Mouse (Mus musculus): ENCODE measurements around the gene 1700037H04Rik. TPM values are rescaled to one million over a fixed set of nuclear protein-coding genes. Genes with fewer than 3 reads are reported as not detected.

The 1700037H04Rik gene
- total RNA-seq, 2 experiments from 2014 or later: 17.9 to 21.2 TPM

DNA sequence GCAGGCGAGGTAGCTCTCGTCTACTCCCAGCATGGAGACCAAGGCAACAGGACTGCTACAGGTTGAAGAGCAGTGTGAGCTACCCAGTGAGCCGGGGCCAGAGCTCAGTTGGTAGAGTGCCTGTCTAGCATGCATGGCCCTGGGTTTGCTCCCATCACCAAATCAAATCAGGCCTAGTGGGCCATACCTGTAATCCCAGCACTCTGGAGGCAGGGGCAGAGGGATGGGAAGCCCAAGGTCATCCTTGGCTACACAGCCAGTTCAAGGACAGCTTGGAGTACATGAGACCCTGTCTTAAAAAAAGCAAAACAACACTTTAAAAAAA lies 10.7 kb downstream of the 1700037H04Rik start:
- intact Hi-C loops (cut with DNase I): no loop called here
- DNase-seq: no peak

GRCm38 (mm10) chr2:131148353-131149253 lies 11.3 kb downstream of the 1700037H04Rik start:
- no peak for DNase-seq
- intact Hi-C loops (cut with DNase I): no loop called here

DNA sequence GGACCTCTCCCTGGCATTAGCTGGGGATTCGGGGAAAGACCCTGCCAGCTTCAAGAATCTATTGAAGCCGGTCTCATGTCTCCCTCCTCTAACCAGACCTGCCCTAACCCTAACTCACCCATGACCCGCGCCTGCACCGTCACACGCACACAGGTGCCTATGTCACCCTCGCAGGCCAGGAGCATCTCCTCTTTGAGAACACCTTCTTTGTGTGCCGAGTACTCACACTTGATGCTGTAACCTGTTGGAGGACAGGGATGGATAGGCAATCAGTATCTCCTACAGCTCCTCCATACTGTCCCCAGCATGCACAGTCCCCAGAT lies 12.9 kb downstream of the 1700037H04Rik start:
- no peak for DNase-seq
- intact Hi-C loops (cut with DNase I): no loop called here

GRCm38 (mm10) chr2:131146193-131147042 lies 13.5 kb downstream of the 1700037H04Rik start:
- intact Hi-C loops (cut with DNase I): no loop called here
- no peak for DNase-seq

- intact Hi-C loops (cut with DNase I): no loop called here
Observed at GRCm38 (mm10) chr2:131145536-131145935, 14.3 kb downstream of the 1700037H04Rik start.

GRCm38 (mm10) chr2:131145121-131145520 lies 14.8 kb downstream of the 1700037H04Rik start:
- DNase-seq: no peak
- intact Hi-C loops (cut with DNase I): no loop called here

More at GRCm38 (mm10) chr2:131145536-131145935, 14.3 kb downstream of the 1700037H04Rik start:
- DNase-seq: no peak

DNA sequence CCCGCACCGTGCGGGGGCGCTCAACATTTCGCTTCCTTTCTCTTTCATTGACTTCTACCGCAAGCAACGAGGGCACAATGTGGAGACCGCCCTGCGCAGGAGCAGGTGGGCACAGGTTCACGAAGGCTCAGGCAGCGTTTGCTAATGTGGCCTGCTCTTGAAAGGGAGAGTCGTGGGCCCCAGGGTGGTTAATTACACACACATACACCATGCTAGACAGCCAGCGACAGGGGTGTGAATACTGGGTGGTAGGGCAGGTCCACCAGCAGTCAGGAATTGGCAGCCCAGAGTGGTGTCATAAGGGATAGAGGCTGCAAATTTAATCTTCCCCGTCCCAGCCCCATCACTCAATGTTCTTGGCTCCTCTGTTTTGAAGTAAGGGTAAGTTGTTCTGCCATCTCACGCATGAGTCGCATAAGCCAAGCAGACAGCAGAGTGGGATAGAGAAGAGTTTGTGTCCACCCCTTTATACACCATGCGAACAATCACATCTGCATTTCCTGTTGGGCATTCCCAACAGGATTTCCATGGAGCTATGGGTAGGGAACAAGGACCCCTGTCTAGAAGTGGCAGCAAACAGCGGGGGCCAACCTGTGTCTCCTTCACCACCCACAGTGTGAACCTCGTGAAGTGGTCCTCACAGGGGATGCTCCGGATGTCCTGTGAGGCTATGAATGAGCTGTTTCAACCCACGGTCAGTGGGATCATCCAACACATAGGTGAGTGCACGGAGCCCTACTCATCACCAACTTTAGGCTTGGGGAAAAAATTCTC lies 16.7 kb downstream of the 1700037H04Rik start:
- intact Hi-C loops (cut with DNase I): no loop called here
- DNase-seq: no peak

GRCm38 (mm10) chr2:131142592-131142991 lies 17.3 kb downstream of the 1700037H04Rik start:
- peak; percentile 87 to 91 for DNase-seq
- intact Hi-C loops (cut with DNase I): loop anchor here (1.0 kb wide), 1 partner anchor 47 kb away; no protein-coding TSS in a partner anchor

DNA sequence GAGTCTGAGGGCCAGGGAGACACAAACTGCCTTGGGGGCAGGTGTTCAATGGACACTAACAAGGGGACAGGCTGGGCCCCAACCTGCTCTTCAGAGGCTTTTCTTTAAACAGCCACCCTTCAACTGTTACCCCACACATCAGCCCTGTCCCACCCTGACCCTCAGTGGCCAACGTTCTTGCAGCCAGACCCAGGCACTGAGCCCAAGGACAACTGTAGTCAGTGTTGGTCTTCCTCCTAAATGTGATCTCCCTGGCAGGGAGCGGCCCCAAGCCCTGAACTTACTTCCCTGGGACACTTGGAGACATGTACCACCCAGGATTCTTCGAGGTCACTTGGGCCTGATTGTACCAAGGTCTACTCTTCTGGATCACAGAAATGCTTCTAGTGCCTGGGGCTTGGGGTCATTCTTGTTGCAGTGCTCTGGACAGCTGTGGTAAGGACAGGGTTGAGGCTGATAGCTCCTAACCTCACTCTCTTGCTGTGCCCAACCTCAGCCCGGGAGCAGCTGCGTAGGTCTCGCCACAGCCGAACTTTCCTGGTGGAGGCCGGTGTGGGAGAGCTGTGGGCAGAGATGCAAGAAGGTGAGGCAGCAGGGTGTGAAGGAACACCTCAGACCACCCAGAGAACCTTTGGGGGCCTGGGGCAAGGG lies 18.4 kb downstream of the 1700037H04Rik start:
- intact Hi-C loops (cut with DNase I): loop anchor here (1.0 to 2.0 kb wide), 2 partner anchors 8 to 17 kb away; partner anchors contain the start of gene Gm11037
- DNase-seq: no peak

- DNase-seq: no peak
- intact Hi-C loops (cut with DNase I): loop anchor here (2.0 kb wide), 1 partner anchor 16 kb away; no protein-coding TSS in a partner anchor
Observed at GRCm38 (mm10) chr2:131140533-131140905, 19.4 kb downstream of the 1700037H04Rik start.

DNA sequence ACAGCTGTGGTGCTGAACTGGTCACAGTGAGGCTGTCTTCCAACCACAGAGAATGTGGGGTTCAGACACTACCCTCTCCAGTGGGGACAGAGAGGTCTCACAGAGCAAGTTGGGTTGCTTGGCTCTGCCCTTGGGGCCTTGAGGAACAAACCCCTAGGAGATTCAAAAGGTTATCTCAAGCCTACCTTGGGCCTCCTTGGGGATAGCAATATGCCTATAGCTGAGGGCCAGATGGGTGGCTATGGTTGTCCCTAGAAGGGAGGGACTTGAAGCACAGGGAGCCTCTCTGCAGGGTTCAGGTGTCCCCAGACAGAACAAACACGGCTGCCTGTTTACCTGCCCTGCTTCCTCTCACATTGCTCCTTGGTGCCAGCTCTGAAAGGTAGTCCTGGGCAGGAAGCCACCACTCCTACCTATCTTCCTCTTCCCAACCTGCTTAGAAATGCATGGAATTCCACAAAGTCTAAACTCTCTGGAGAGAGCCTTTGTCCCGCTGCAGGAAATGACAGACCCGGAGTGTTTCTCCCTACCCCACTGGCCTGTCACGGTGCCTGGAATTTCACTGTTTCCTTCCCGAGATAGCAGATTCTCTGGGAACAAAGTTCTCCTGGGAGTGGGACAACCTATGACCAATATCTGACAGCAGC lies 19.9 kb downstream of the 1700037H04Rik start:
- intact Hi-C loops (cut with DNase I): loop anchor here (2.0 kb wide), 1 partner anchor 15 kb away; no protein-coding TSS in a partner anchor
- peak; percentile 63 to 67 for DNase-seq

DNA sequence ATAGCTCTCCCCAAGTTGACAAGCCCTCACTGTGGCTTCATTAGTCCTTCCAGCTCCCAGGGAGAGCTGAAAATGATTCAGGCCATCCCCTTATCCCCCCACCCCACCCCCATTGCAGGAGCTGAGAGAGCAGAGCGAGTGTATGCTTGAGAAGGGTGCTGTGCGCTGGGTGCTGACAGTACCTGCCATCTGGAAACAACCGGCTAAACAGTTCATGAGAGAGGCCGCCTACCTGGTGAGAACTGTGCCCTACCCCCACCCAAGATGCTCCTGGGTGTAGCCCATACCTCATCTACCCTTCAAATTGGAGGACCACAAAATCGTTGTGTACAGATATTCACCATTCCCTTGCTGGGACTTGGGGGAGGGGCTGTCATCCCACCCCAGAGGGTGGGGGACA lies 20.6 kb downstream of the 1700037H04Rik start:
- no peak for DNase-seq
- intact Hi-C loops (cut with DNase I): no loop called here

DNA sequence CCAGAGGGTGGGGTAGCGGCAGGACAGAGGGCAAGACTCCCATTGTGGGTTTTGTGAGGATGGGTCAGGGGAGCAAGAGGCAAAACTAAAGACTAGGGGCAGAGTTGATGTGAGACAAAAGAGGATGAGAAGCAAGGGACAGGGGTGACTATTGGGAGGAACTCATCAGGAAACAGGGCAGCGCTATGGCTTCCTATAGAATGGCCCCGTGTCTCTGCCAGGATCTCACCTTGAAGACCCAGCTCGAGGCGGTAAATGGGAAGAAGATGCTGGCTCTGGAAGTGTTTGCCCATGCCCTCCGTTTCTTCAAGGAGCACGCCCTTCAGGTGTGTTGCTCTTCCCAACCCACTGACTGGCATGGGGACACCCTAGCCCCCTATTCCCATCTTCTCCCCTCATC lies 21.1 kb downstream of the 1700037H04Rik start:
- no peak for DNase-seq
- intact Hi-C loops (cut with DNase I): no loop called here

- intact Hi-C loops (cut with DNase I): no loop called here
- DNase-seq: no peak
Observed at GRCm38 (mm10) chr2:131138296-131138695, 21.6 kb downstream of the 1700037H04Rik start.

DNA sequence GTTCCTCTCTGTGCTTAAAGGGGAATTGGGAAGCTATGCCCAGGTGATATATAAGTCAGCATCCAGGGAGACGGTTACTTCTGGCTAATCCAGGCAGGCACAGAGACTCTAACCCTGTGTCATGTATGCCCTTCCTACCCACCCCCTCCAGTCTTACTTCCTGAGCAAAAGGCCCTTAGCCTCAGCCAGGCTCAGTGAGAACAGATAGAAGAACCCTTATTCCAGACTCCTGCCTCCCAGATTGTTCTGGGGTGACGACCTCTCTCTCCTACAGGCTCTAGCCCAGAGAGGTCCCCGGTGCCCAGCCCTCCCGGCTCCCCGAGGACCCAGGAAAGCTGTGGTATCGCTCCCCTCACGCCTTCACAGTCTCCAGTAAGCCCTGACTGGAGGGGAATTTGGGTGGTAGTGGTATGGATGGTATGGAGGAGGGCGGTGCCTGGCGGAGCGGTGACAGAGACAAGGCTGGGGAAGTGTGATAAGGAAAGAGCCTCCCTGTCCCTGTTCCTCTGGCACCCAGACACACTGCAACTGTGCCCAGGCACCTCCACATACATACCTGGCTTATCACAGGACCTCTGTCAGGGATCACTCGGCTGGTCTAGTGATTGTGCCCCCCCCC lies 24.3 kb downstream of the 1700037H04Rik start:
- intact Hi-C loops (cut with DNase I): no loop called here
- peak; percentile 4 to 5 for DNase-seq

DNA sequence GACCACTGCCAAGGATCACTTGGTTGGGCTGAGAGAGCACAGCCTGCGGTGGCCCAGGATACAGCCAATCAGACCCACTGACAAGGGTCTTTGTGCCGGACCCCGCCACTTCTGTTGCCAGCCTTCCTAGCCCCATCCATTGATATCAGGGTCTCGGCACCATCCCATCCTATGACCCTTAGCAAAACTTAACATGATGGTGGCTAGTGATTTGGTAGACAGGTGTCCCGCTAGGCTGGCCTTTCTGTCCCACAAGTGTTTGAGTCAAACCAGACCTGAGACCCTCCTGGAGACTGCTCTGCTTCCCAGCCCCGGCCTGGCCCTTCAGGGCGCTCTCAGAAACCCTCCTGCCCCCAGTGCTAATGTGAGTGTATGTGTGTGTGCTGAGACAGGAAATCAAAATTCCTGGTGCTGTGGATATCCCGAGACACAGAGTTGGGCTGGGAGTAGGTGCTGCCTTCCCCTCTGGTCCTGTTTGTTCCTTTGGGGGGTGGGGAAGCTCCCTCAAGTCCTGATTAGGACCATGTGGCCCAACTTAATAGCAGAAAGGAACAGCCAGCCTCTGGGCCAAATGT lies 25.0 kb downstream of the 1700037H04Rik start:
- DNase-seq: peak; percentile 12
- intact Hi-C loops (cut with DNase I): no loop called here

GRCm38 (mm10) chr2:131134381-131134780 lies 25.5 kb downstream of the 1700037H04Rik start:
- intact Hi-C loops (cut with DNase I): no loop called here
- DNase-seq: peak in 1 of 2 experiments; percentile 60

DNA sequence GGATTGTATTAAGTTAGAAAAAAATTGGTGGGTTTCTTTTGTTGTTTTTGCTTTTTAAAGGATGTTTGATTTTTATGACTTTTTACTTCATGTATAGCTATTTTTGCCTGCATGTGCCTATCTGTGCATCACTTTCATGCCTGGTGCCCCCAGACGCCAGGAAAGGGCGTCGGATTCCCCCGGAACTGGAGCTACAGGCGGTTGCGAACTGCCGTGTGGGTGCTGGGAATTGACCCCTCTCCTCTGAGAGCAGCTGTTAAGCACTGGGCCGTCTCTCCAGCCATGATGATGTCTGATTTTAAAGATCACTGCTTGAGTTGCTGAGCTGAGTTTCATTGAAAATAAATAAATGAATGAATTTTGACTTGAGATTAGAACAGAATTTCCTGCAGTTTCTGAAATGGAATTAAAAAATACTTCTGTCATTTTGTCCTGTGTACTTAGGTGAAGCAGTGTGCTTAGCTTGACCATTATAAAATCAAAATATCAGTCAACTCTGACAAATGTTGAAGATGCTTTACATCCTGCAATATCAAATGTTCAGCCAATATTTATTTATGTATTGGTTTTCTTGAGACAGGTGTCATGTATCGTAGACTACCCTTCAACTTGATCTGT lies 26.8 kb downstream of the 1700037H04Rik start, which contains the start of gene Gm11037:
Gene Gm11037, plus strand, starts transcription at position 568 of the 618 bp plus-strand sequence.
- peak in 1 of 2 experiments; percentile 0 for DNase-seq
- intact Hi-C loops (cut with DNase I): loop anchor here (1.0 kb wide), 1 partner anchor 8 kb away; no protein-coding TSS in a partner anchor
